Mouse (Mus musculus) spleen, adult 2 months (tissue): ENCODE data around the gene Kdelr1. TPM values are rescaled to one million over a fixed set of nuclear protein-coding genes. Genes with fewer than 3 reads are reported as not detected.

Experiments used
- DNase-seq, 2 experiments: peaks; one replicate each; pipeline versions ENCODE4 v3.0.0 to v3.0.0-alpha.2; 2012 to 2021; ENCODE audit warnings: low spot score in 2 of 2, low read depth in 1 of 2
- H3K27ac ChIP-seq: fragments of 200-500 bp; 2 replicates; pipeline ENCODE4 v1.5.1; 2012; ENCODE audit warnings: low read length, inconsistent platforms; ENCODE audit not compliant: insufficient read depth
- H3K27me3 ChIP-seq: fragments of 200-500 bp; 2 replicates; pipeline ENCODE4 v1.6.1; 2012; ENCODE audit warnings: mild to moderate bottlenecking, moderate library complexity, low read length, inconsistent platforms; ENCODE audit not compliant: control insufficient read depth, insufficient read depth
- H3K36me3 ChIP-seq: fragments of 200-500 bp; 2 replicates; pipeline ENCODE4 v1.6.1; 2012; ENCODE audit warnings: mild to moderate bottlenecking, low read length, inconsistent platforms; ENCODE audit not compliant: control insufficient read depth, insufficient read depth
- H3K4me1 ChIP-seq: fragments of 200-500 bp; 2 replicates; pipeline ENCODE4 v1.6.1; 2011; ENCODE audit warnings: inconsistent platforms; ENCODE audit not compliant: control insufficient read depth, insufficient read depth, insufficient read length
- H3K4me3 ChIP-seq: fragments of 200-500 bp; 2 replicates; pipeline ENCODE4 v1.5.1; 2011; ENCODE audit warnings: mild to moderate bottlenecking, inconsistent platforms; ENCODE audit not compliant: insufficient read depth, insufficient read length; ENCODE audit errors: extremely low read depth
- CTCF ChIP-seq: fragments of 200-500 bp; IDR thresholded peaks from 2 replicates; pipeline ENCODE4 v1.5.1; 2011; ENCODE audit warnings: mild to moderate bottlenecking, inconsistent platforms; ENCODE audit not compliant: insufficient read depth, insufficient read length, insufficient replicate concordance; ENCODE audit errors: extremely low read depth
- POLR2A ChIP-seq: fragments of 200-500 bp; IDR thresholded peaks from 2 replicates; pipeline ENCODE4 v1.6.1; 2011; ENCODE audit warnings: low read depth, low read length, inconsistent platforms
- WGBS: fragments of 180-500 bp; shearing (Covaris S2); methylation state at CpG from one replicate; pipeline ENCODE4 v1.1.7; 2018; 5-methylcytosine and 5-hydroxymethylcytosine counted together
- polyA plus RNA-seq: library from polyadenylated mRNA; depleted of rRNA; stranded (reverse); fragments of >200 nt; gene quantifications from 2 replicates; pipeline ENCODE4 v1.2.3, GENCODE M21; 2012

Kdelr1 gene
- polyA plus RNA-seq, 1 experiment, result 78.7 TPM

DNA sequence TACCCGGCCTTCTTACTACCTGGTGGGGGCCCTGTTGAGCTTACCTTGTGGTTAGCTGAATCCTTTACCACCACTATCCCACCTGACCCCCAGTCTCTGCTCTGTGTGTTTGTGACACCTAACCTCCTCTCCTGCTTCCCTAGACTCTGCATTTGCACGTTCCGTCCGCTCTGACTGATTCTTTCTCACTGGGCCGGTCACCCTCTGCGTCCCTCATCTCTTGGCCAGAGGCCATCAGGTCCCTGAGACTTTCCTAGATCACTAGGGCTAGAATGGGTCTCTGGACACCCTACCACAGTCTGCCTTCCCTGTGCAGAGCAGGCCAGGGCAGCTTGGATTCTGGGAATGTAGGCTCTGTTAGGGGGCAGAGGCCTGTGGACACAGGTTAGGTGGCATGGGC is 41.5 kb downstream of the Kdelr1 start:
- no peaks in the 10 kb centered on the region for H3K27me3 ChIP-seq
- H3K4me1 ChIP-seq, result peaks cover 22% of the 10 kb centered on the region; the same call in 1 of the 2 replicates
- no peak for DNase-seq
- WGBS, result 91% methylated on average over 6 of the region's 6 CpGs
- H3K4me3 ChIP-seq, result no peak overlapping the region
- H3K36me3 ChIP-seq, result peaks cover 5% of the 10 kb centered on the region; the same call in 1 of the 2 replicates
- no peak overlapping the region for H3K27ac ChIP-seq
- no peak for TF ChIP-seq CTCF

DNA sequence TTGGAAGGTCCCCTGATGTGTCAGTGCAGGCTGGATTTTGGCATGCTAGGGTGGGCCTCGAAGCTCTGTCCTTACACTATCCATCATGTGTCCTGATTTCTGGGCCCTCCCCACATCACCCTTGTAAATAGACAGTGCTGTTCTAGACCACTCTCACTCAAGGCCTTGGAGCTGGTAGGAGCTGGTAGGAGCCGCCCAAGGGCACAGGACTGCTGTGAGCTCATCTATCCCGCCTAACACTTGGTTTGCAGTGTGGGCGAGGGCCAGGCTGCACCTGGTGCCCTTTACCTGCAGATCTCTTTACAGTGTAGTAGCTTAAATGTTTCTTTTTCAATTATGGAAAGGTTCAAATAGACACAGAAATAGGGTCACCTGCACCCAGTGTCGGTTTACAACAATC is 42.4 kb downstream of the Kdelr1 start:
- no peak overlapping the region for H3K4me3 ChIP-seq
- peaks cover 7% of the 10 kb centered on the region for H3K36me3 ChIP-seq
- DNase-seq, result no peak
- H3K27ac ChIP-seq, result no peak overlapping the region
- TF ChIP-seq POLR2A (no peak), CTCF (no peak)
- peaks cover 28% of the 10 kb centered on the region; the same call in 1 of the 2 replicates for H3K4me1 ChIP-seq
- 90% methylated on average over 5 of the region's 5 CpGs for WGBS
- H3K27me3 ChIP-seq, result no peaks in the 10 kb centered on the region

DNA sequence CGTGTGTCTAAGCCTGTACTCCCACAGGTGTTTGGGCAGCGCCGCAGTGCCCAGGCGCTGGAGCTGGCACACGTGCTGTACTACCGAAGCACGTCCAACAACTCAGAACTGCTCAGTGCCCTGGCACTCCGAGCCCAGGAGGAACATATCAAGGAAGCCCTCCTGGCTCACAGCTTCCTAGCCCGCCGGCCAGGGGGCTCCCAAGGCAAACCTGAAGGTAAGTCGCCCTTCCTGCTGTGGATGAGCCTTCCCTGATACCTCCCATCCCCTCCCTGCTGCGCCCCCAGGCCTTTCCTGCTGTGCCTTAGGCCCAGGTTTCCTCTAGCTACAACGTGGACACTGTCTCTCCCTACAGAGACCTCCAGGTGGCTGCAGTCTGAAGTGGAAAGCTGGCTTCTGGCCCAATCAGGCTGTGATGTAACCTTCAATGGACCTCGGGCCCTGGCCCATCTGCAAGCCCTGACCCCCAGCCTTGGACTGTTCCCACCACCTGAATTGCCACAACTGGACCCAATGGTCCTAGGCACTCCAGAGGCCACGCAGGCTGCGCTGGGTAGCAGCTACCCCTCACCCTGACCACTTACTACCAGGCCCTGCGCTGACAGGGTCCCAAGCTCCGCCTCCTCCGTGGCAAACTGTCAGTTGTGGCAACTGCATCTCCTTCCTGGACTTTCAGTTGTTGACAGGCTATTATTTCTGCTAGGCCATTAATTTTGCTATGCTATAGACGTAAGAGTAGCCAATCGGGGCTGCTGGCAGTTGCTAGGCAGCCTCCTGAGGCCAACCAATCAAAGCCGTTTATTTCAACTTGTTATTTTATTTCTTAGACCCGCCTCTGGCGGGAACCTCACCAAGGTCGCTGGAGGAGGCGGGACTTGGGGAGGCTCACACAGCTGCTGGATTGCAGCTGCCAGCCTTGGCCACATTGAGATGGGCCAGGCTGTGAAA is 43.8 kb downstream of the Kdelr1 start:
- TF ChIP-seq POLR2A (no peak), CTCF (no peak)
- Histone ChIP-seq H3K36me3 (peaks cover 7% of the 10 kb centered on the region), H3K27ac (peak overlapping the region; percentile 54), H3K4me1 (peaks cover 28% of the 10 kb centered on the region; the same call in 1 of the 2 replicates), H3K27me3 (no peaks in the 10 kb centered on the region), H3K4me3 (peak overlapping the region; percentile 43)
- WGBS, result 17% methylated on average over 26 of the region's 26 CpGs
- peak; percentile 69 for DNase-seq

DNA sequence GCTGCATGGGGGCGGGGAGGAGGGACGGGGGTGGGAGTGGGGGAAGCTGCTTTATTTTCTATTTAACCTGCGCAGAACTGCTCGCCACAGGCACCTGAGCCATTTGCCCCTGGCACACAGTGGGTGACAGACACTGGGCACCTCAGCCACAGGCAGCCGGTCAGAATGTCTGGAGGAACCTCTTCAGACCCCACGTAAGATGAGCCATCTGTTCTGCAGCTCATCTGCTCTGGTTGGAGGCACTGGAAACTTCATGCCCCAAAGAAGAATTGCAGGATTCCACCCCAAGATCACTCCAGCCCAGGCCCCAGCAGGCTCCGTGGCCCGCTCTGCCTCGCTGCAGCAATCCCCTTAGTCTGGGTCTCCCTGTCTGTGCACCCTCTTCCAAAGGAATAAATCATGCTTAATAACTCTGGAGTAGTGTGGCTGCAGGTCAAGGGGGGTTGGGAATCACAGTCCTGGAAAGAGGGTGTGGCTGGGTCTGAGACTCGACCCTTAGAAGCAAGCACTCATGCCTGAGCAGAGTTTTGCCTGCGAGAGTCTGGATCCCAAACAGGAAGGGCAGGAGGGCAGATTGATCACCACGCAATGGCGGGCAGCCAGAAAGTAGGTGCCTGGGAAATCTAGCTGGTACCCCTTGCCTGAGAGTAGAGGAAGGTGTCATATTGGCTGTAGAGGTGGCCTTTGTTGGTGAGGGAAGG is 44.6 kb downstream of the Kdelr1 start:
- WGBS, result 28% methylated on average over 13 of the region's 13 CpGs
- TF ChIP-seq CTCF, result no peak
- no peak for TF ChIP-seq POLR2A
- peaks cover 35% of the 10 kb centered on the region for H3K4me1 ChIP-seq
- no peak for DNase-seq
- H3K36me3 ChIP-seq, result peaks cover 7% of the 10 kb centered on the region
- no peaks in the 10 kb centered on the region for H3K27me3 ChIP-seq
- peak overlapping the region; percentile 57 for H3K27ac ChIP-seq
- no peak overlapping the region for H3K4me3 ChIP-seq

DNA sequence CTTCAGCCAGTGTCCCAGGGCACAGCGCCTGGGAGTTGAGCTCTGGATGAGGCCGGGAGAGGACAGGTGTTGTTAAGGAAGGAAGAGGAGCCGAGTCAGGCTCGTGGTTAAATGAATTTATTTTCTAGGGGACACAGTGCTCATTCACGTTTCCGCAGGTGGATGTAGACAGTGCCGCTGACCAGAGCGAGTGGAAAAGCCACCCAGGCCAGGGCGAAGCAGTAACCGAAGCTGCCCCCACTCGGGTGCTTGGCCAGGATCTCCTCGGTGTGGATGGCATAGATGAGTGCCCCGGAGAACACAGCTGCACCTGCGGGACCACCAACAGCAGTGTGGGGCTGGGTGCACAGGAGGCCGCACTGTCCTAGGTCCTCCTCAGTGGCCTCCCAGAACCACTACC is 45.4 kb downstream of the Kdelr1 start:
- WGBS, result 72% methylated on average over 15 of the region's 15 CpGs
- H3K4me1 ChIP-seq, result peaks cover 41% of the 10 kb centered on the region
- TF ChIP-seq POLR2A, result no peak
- TF ChIP-seq CTCF, result no peak

DNA sequence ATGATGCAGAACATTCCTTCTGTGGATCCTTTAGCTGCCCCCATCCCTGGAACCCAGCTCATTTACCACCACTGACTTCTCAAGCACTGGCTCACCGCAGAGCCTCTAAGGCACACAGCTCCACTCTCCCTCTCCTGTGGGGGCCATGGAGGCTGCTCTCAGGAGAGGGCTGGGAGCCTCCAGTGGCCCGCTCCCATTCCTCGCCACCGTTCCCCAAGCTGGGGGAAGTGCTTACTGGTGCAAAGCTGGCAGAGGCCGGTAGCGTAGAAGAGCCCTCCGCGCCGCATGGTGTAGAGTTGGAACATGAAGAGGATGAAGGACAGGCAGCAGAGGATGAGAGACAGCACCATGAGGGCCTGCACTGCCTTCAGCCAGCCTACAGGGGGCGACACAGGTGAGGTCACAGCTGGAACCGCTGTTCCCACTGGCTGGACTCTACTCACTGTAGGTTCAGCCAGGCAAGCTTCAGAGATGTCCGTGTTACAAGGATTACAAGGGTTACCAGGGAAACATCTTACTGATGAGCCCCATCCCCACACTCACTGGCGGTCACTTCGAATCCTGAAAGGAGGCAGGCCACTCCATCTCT is 46.6 kb downstream of the Kdelr1 start:
- Histone ChIP-seq H3K36me3 (peaks cover 7% of the 10 kb centered on the region), H3K27ac (peak overlapping the region; percentile 93; the same call in 1 of the 2 replicates), H3K4me1 (peaks cover 42% of the 10 kb centered on the region), H3K4me3 (no peak overlapping the region; the same call in 1 of the 2 replicates), H3K27me3 (no peaks in the 10 kb centered on the region)
- peak; percentile 79 for TF ChIP-seq CTCF
- no peak for TF ChIP-seq POLR2A
- no peak for DNase-seq
- WGBS, result 75% methylated on average over 14 of the region's 14 CpGs

More for the DNA sequence above, 45.4 kb downstream of the Kdelr1 start:
- H3K4me3 ChIP-seq, result no peak overlapping the region
- no peak for DNase-seq
- no peak overlapping the region for H3K27ac ChIP-seq
- peaks cover 7% of the 10 kb centered on the region for H3K36me3 ChIP-seq
- no peaks in the 10 kb centered on the region for H3K27me3 ChIP-seq
